Mouse (Mus musculus) CH12.LX (cell line): ENCODE measurements around the gene Gfi1b. TPM values are rescaled to one million over a fixed set of nuclear protein-coding genes. Genes with fewer than 3 reads are reported as not detected.

ENCODE experiments used
- DNase-seq: peaks from one replicate; pipeline ENCODE4 v3.0.0-alpha.2; 2013; ENCODE audit errors: extremely low read depth
- H3K27ac ChIP-seq: 2 replicates; pipeline ENCODE4 v1.5.1; 2012; ENCODE audit warnings: low read depth, mild to moderate bottlenecking, control low read depth, moderate library complexity; ENCODE audit not compliant: insufficient read depth
- H3K27me3 ChIP-seq: replicated peaks from 2 replicates; pipeline ENCODE3; 2012; ENCODE audit warnings: inconsistent platforms
- H3K36me3 ChIP-seq, 2 experiments: replicated peaks in 1 of 2; 2 replicates each; pipeline versions ENCODE3 to v1.6.1; 2012; ENCODE audit warnings: inconsistent platforms in 1 of 2, low read length in 1 of 2, mild to moderate bottlenecking in 1 of 2, mixed read lengths in 1 of 2, moderate library complexity in 1 of 2; ENCODE audit not compliant: control insufficient read depth in 1 of 2, insufficient read depth in 1 of 2
- H3K4me1 ChIP-seq, 2 experiments: 2 replicates each; pipeline ENCODE4 v1.6.1; 2012; ENCODE audit warnings: inconsistent platforms in 1 of 2, moderate library complexity in 1 of 2; ENCODE audit not compliant: insufficient read depth in 2 of 2, control insufficient read depth in 1 of 2
- H3K4me2 ChIP-seq: 2 replicates; pipeline ENCODE4 v1.6.1; 2012; ENCODE audit warnings: low read depth, mild to moderate bottlenecking, control low read depth; ENCODE audit not compliant: poor library complexity, insufficient read depth, severe bottlenecking
- H3K4me3 ChIP-seq, 3 experiments: fragments of 150-350 bp in 1 of 3; sonication (generic) in 1 of 3; replicated peaks in 1 of 3; 2 replicates each; pipeline versions ENCODE3 to v1.5.1; 2011 to 2012; ENCODE audit warnings: low read depth in 2 of 3, low read length in 2 of 3, mild to moderate bottlenecking in 2 of 3, moderate library complexity in 2 of 3, control low read depth in 1 of 3, improper control_type of control experiment in 1 of 3, inconsistent platforms in 1 of 3, mixed read lengths in 1 of 3; ENCODE audit not compliant: poor library complexity in 1 of 3
- H3K79me2 ChIP-seq: replicated peaks from 2 replicates; pipeline ENCODE4 v1.6.1; 2012; ENCODE audit warnings: mild to moderate bottlenecking, moderate library complexity; ENCODE audit not compliant: control insufficient read depth, poor library complexity, insufficient read depth, severe bottlenecking; ENCODE audit errors: extremely low read depth
- H3K9ac ChIP-seq: 2 replicates; pipeline ENCODE4 v1.6.1; 2012; ENCODE audit warnings: low read depth, mild to moderate bottlenecking, control low read depth, moderate library complexity; ENCODE audit not compliant: insufficient read depth
- H3K9me3 ChIP-seq: replicated peaks from 2 replicates; pipeline ENCODE3; 2012; ENCODE audit warnings: low read length, inconsistent platforms, mixed read lengths
- CHD1 ChIP-seq: IDR thresholded peaks from 2 replicates; pipeline ENCODE4 v1.6.1; 2012; ENCODE audit warnings: low read depth, low read length, improper control_type of control experiment, inconsistent platforms
- CHD2 ChIP-seq: IDR thresholded peaks from 2 replicates; pipeline ENCODE4 v1.6.1; 2011; ENCODE audit warnings: low read length, improper control_type of control experiment
- CTCF ChIP-seq, 2 experiments: IDR thresholded peaks in 1 of 2; conservative IDR thresholded peaks in 1 of 2; 2 replicates each; pipeline ENCODE4 v1.5.1; 2011 to 2012; ENCODE audit warnings: low read depth in 2 of 2, low read length in 2 of 2, improper control_type of control experiment in 1 of 2, inconsistent platforms in 1 of 2, mild to moderate bottlenecking in 1 of 2, moderate library complexity in 1 of 2
- E2F4 ChIP-seq: IDR thresholded peaks from 2 replicates; pipeline ENCODE4 v1.6.1; 2011; ENCODE audit warnings: low read depth, low read length, improper control_type of control experiment; ENCODE audit not compliant: insufficient replicate concordance
- ELF1 ChIP-seq: IDR thresholded peaks from 2 replicates; pipeline ENCODE4 v1.6.1; 2014; ENCODE audit warnings: low read depth, mild to moderate bottlenecking, inconsistent platforms, low read length, improper control_type of control experiment
- ETS1 ChIP-seq: conservative IDR thresholded peaks from 2 replicates; pipeline ENCODE4 v1.6.1; 2012; ENCODE audit warnings: low read depth, mild to moderate bottlenecking, inconsistent platforms, low read length, improper control_type of control experiment, moderate library complexity
- GABPA ChIP-seq: IDR thresholded peaks from 2 replicates; pipeline ENCODE4 v1.6.1; 2012; ENCODE audit warnings: low read depth, low read length, improper control_type of control experiment, inconsistent platforms; ENCODE audit not compliant: insufficient replicate concordance
- HCFC1 ChIP-seq: IDR thresholded peaks from 2 replicates; pipeline ENCODE4 v1.6.1; 2012; ENCODE audit warnings: low read depth, mild to moderate bottlenecking, inconsistent platforms, low read length, improper control_type of control experiment
- JUN ChIP-seq: IDR thresholded peaks from 2 replicates; pipeline ENCODE4 v1.6.1; 2011; ENCODE audit warnings: low read depth, mild to moderate bottlenecking, low read length, improper control_type of control experiment, moderate library complexity; ENCODE audit not compliant: insufficient read depth
- JUND ChIP-seq: conservative IDR thresholded peaks from 2 replicates; pipeline ENCODE4 v1.6.1; 2011; ENCODE audit warnings: low read depth, low read length, improper control_type of control experiment
- MAFK ChIP-seq: IDR thresholded peaks from 2 replicates; pipeline ENCODE4 v1.6.1; 2011; ENCODE audit warnings: low read length, improper control_type of control experiment; ENCODE audit not compliant: insufficient replicate concordance
- MEF2A ChIP-seq: IDR thresholded peaks from 2 replicates; pipeline ENCODE4 v1.6.1; 2014; ENCODE audit warnings: low read depth, mild to moderate bottlenecking, inconsistent platforms, low read length, improper control_type of control experiment, borderline replicate concordance
- MXI1 ChIP-seq: IDR thresholded peaks from 2 replicates; pipeline ENCODE4 v1.6.1; 2011; ENCODE audit warnings: mild to moderate bottlenecking, low read depth, low read length, improper control_type of control experiment
- MYC ChIP-seq: IDR thresholded peaks from 2 replicates; pipeline ENCODE4 v1.6.1; 2011; ENCODE audit warnings: low read depth, mild to moderate bottlenecking, improper control_type of control experiment, low read length
- NRF1 ChIP-seq: IDR thresholded peaks from 2 replicates; pipeline ENCODE4 v1.6.1; 2014; ENCODE audit warnings: low read depth, mild to moderate bottlenecking, inconsistent platforms, low read length, improper control_type of control experiment, moderate library complexity
- PAX5 ChIP-seq: IDR thresholded peaks from 2 replicates; pipeline ENCODE4 v1.6.1; 2012; ENCODE audit warnings: low read length, inconsistent platforms, mixed read lengths
- POLR2A ChIP-seq: IDR thresholded peaks from 2 replicates; pipeline ENCODE4 v1.6.1; 2011; ENCODE audit warnings: low read depth, mild to moderate bottlenecking, improper control_type of control experiment, low read length
- POLR2AphosphoS2 ChIP-seq: IDR thresholded peaks from 2 replicates; pipeline ENCODE4 v1.6.1; 2011; ENCODE audit warnings: low read depth, low read length, improper control_type of control experiment
- SIN3A ChIP-seq: IDR thresholded peaks from 2 replicates; pipeline ENCODE4 v1.6.1; 2012; ENCODE audit warnings: low read length, improper control_type of control experiment, inconsistent platforms
- TBP ChIP-seq: conservative IDR thresholded peaks from 2 replicates; pipeline ENCODE4 v1.6.1; 2011; ENCODE audit warnings: low read depth, low read length, improper control_type of control experiment
- TCF12 ChIP-seq: IDR thresholded peaks from 2 replicates; pipeline ENCODE4 v1.6.1; 2014; ENCODE audit warnings: low read depth, mild to moderate bottlenecking, inconsistent platforms, low read length, improper control_type of control experiment
- UBTF ChIP-seq: IDR thresholded peaks from 2 replicates; pipeline ENCODE4 v1.6.1; 2012; ENCODE audit warnings: low read depth, mild to moderate bottlenecking, inconsistent platforms, low read length, improper control_type of control experiment, moderate library complexity
- USF1 ChIP-seq: IDR thresholded peaks from 2 replicates; pipeline ENCODE4 v1.6.1; 2014; ENCODE audit warnings: low read depth, mild to moderate bottlenecking, inconsistent platforms, low read length, improper control_type of control experiment
- USF2 ChIP-seq: conservative IDR thresholded peaks from 2 replicates; pipeline ENCODE4 v1.6.1; 2011; ENCODE audit warnings: low read depth, low read length, improper control_type of control experiment
- ZC3H11A ChIP-seq: IDR thresholded peaks from 2 replicates; pipeline ENCODE4 v1.6.1; 2012; ENCODE audit warnings: low read depth, mild to moderate bottlenecking, inconsistent platforms, low read length, improper control_type of control experiment
- ZMIZ1 ChIP-seq: IDR thresholded peaks from 2 replicates; pipeline ENCODE4 v1.6.1; 2012; ENCODE audit warnings: low read depth, mild to moderate bottlenecking, inconsistent platforms, low read length, improper control_type of control experiment
- ZNF384 ChIP-seq: IDR thresholded peaks from 2 replicates; pipeline ENCODE4 v1.6.1; 2012; ENCODE audit warnings: low read depth, low read length, improper control_type of control experiment, inconsistent platforms
- dilution Hi-C: fragments of 300-500 bp; cut with MboI; formaldehyde crosslinking; loops from 2 replicates; pipeline ENCODE4 v1.14.3; 2020; ENCODE audit warnings: low sequenced_read_pairs; ENCODE audit not compliant: extremely low pct_unique_long_range_greater_than_20kb, extremely low pct_ligation_motif_present
- in situ Hi-C: fragments of 300-500 bp; cut with MboI; formaldehyde crosslinking; loops from 3 replicates; pipeline ENCODE4 v1.14.3; 2019; ENCODE audit warnings: low sequenced_read_pairs, low pct_ligation_motif_present, low pct_unique_long_range_greater_than_20kb, mixed read lengths
- polyA plus RNA-seq: library from polyadenylated mRNA; unstranded; fragments of >175 nt; gene quantifications from 2 replicates; pipeline ENCODE4 v1.2.1, GENCODE M21; 2012; ENCODE audit warnings: low read depth; ENCODE audit not compliant: insufficient read length
- total RNA-seq, 2 experiments: library from RNA; depleted of rRNA; stranded (reverse); fragments of 300-350 nt in 1 of 2; fragments of >200 nt in 1 of 2; gene quantifications; 2 replicates each; pipeline ENCODE4 v1.2.3; 2012 to 2014

The Gfi1b gene
- total and polyA plus RNA-seq, 3 experiments: 0.19 to 0.87 TPM; not detected in 1

DNA sequence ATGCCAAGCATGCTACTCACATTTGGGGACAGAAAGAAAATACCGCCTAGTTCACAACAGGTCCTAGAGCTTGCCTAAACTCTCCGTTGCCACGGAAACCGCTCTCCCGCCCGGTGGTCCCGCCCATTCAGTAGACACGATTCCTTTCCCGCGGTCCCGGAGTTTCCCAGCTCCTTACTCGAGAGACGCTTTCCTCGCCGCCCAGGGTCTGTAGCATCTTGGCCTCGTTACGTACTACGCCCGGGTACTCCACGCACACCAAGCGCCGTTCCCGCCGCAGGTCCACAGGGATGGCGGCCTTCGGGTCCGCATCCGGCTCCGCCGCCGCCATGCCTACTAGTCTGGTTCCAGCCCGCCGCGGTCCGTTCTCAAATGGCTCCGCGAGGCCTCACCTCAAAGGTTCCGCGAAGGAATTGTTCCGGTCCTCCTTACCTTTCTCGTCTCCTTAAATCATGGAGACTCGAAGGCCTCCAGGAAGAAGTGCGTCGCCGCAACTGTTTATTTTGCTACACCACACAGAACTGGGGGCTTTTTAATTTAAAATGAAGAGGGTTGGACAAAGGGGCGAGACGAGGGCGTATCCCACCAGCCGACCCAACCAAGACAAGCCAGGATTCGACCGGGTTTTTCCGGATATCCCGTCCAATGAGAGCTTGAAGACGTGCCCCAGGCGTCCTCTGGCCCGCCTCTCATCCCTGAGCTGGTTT is 39.0 kb downstream of the Gfi1b start (continued):
- peak; percentile 62; the same call in 1 of the 2 replicates for TF ChIP-seq UBTF
- no peak for TF ChIP-seq MAFK
- TF ChIP-seq TCF12: peak; percentile 96
- TF ChIP-seq JUND: no peak
- peak; percentile 55; the same call in 1 of the 2 replicates for TF ChIP-seq POLR2AphosphoS2
- no peak; the same call in 1 of the 2 replicates for TF ChIP-seq ZNF384
- peak; percentile 89 for TF ChIP-seq MXI1
- TF ChIP-seq HCFC1: peak; percentile 93
- peak; percentile 87 for TF ChIP-seq TBP
- TF ChIP-seq PAX5: no peak
- TF ChIP-seq SIN3A: peak; percentile 99
- TF ChIP-seq CTCF (conservative IDR thresholded peaks at IDR 0.05 in 1 of 2, IDR thresholded peaks at IDR 0.05 in 1 of 2; ENCODE audit: low read depth in 2 of 2, low read length in 2 of 2): 0 out of 4 replicates have a peak, but pooled peaks of 1 of the 2 experiments have one; percentile 2
- peak; percentile 50; the same call in 1 of the 2 replicates for TF ChIP-seq CHD2
- TF ChIP-seq JUN: no peak
- no peak for TF ChIP-seq ZC3H11A

DNA sequence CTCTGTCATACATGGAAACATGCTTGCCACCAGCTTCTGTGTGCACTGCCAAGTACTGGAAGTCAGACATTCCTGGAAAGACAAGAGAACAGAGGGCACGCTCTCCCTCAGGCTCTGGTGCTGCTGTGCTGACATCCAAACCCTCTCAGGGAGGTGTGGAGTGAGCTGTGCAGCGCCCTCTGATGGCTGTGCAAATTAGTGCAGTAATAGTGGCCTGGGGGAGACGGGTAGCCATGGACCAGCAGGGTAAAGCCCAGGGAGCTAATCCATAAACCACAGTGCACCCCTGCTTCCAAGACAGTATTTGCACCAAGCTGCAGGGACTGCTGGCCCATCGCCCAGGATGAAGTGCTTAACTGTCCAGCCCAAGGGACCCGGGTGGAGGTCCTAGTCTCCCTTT is 43.8 kb downstream of the Gfi1b start:
- TF ChIP-seq NRF1 (no peak), POLR2AphosphoS2 (no peak), MYC (no peak), ZC3H11A (no peak), SIN3A (no peak), CTCF (conservative IDR thresholded peaks at IDR 0.05 in 1 of 2, IDR thresholded peaks at IDR 0.05 in 1 of 2; ENCODE audit: low read depth in 2 of 2, low read length in 2 of 2) (peak; percentile 40 to 59)
- TF ChIP-seq, all 38 proteins: peak for 1
- dilution Hi-C loops (no loop called here), in situ Hi-C loops (no loop called here)
- peak; percentile 39 for DNase-seq
- no peak overlapping the region for H3K4me3 ChIP-seq
- no peaks in the 10 kb centered on the region for H3K9me3 ChIP-seq
- peaks cover 0 to 10% of the 10 kb centered on the region in 2 experiments; a peak in 2 of 4 replicates for H3K4me1 ChIP-seq
- H3K36me3 ChIP-seq: peaks cover 47 to 77% of the 10 kb centered on the region in 2 experiments
- no peaks in the 10 kb centered on the region for H3K27me3 ChIP-seq
- no peak overlapping the region for H3K27ac ChIP-seq
- H3K9ac ChIP-seq: no peak overlapping the region
- H3K79me2 ChIP-seq: no peaks in the 10 kb centered on the region
- no peak overlapping the region for H3K4me2 ChIP-seq

DNA sequence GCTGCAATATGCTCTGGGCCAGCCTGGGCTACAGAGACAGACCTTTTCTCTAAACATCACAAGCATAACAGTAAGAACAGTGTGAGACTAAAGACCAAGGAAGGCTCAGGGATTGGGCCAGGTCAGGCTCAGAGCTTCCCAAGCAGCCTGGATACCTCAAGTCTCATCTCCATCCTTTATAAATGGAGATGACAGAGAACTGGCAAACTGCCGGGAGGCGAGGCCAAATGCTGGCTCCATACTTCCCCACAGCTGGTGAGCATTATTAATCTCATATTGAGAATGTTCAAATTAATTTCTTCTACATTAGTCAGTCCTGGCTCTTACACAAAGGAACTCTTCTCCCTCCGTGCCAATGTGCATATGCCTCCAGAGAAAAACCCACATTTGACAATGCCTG is 45.0 kb downstream of the Gfi1b start:
- no peak overlapping the region for H3K9ac ChIP-seq
- TF ChIP-seq E2F4 (no peak), ZMIZ1 (no peak), ELF1 (no peak), CHD1 (no peak), POLR2A (no peak), CTCF (conservative IDR thresholded peaks at IDR 0.05 in 1 of 2, IDR thresholded peaks at IDR 0.05 in 1 of 2; ENCODE audit: low read depth in 2 of 2, low read length in 2 of 2) (no peak), USF1 (no peak), HCFC1 (no peak), ETS1 (no peak), TCF12 (no peak), GABPA (no peak), USF2 (no peak), JUN (no peak), MAFK (no peak), ZNF384 (no peak), MEF2A (no peak)
- no peak overlapping the region for H3K4me3 ChIP-seq
- peaks cover 58 to 89% of the 10 kb centered on the region in 2 experiments for H3K36me3 ChIP-seq
- no peak overlapping the region for H3K27ac ChIP-seq
- no peak for DNase-seq
- no peaks in the 10 kb centered on the region for H3K79me2 ChIP-seq
- peaks cover 0 to 8% of the 10 kb centered on the region in 2 experiments; a peak in 2 of 4 replicates for H3K4me1 ChIP-seq
- no peaks in the 10 kb centered on the region for H3K9me3 ChIP-seq
- dilution Hi-C loops (no loop called here), in situ Hi-C loops (no loop called here)
- no peak overlapping the region for H3K4me2 ChIP-seq
- no peaks in the 10 kb centered on the region for H3K27me3 ChIP-seq
